Mouse (Mus musculus) cerebellum, postnatal 10 days (tissue): ENCODE data around the gene Gpld1.
A peak's percentile ranks its signal among the peaks of the same experiment; 100 is the strongest.

Experiments
- DNase-seq, 2 experiments: peaks; one replicate each; pipeline ENCODE4 v3.0.0; 2021; ENCODE audit warnings: mixed read lengths in 2 of 2

Gpld1 gene

GRCm38 (mm10) chr13:24942512-24943282 is at the start of gene Gpld1:
Gene Gpld1 (plus strand): TSS chr13:24943152.
- peak in 1 of 2 experiments; percentile 16 for DNase-seq

DNA sequence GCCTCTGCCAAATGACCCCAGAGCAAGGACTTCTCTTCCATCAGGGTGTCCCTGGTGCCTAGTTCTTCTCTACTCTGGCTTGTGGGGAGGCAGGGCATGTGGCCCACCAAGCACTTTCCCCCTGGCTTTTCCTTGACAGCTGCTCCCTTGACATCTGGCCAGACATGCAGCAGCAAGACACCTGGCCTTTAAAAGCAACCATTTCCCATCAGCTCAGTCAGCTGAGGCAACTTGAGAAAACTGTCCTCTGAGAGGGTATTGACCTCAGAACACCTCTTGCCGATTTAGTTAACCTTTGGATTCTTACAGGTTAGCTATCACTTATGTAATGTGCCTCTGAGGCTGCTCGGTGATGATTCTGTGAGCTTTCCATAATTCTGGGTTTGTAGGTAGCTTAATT is 49.1 kb upstream of the Gpld1 start:
- no peak for DNase-seq

DNA sequence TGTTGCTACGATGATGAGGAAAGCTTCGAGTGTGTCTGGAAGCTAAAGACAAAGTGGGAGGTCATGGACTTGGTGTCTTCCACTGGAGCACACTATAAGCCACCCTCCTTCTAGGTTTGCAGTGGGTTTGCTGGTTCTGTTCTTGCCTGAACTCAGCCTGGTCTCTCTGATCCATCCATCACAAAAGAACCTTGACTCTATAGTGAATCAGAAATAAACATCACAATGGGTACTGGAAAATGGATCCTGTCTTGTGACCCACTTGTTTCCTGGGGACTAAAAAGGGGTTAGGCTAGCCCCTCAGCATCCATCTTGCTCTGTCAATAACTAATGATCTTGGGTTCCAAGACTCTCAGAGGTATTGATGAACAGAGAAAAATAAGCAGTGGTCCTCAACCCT is 41.0 kb upstream of the Gpld1 start:
- no peak for DNase-seq

DNA sequence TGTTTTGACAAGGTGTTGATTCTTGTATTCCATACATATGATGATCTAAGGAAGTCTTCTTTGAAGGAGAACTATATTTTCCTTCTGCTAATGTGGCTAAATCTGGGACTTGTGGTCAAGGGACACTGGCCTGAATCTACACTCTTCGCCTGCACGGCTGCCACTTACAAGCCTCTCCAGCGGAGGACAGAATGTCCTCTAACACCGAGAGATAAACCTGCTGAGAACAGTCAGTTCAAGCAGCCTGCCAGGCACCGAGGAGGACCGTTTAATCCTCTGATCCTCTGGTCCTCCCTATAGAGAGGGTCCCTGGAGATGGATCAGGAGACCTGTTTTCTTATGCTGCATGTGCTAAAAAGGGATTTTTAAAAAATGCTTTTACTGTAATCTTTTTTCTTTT is 39.5 kb upstream of the Gpld1 start:
- DNase-seq = no peak

GRCm38 (mm10) chr13:24905422-24905821 is 37.5 kb upstream of the Gpld1 start:
- DNase-seq = no peak

- no peak for DNase-seq
These were observed 36.0 kb upstream of the Gpld1 start for GRCm38 (mm10) chr13:24906831-24907570.

DNA sequence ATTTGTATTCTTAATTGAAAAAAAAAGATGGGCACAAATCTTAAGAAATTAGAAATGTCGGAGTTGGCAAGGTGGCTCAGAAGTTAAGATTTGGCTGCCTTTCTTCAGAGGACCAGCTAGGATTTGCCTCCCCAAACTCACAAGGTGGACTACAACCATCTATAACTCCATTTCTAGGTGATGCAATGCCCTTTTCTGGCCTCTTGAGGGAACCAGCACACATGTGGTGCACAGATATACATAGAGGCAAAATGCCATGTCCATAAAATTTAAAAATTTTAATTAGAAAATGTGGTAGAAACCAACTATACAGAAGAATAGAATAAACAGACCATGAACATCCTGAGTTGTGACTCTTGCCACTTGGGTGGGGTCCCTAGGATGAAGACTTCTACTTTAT is 33.8 kb upstream of the Gpld1 start:
- DNase-seq = no peak

DNA sequence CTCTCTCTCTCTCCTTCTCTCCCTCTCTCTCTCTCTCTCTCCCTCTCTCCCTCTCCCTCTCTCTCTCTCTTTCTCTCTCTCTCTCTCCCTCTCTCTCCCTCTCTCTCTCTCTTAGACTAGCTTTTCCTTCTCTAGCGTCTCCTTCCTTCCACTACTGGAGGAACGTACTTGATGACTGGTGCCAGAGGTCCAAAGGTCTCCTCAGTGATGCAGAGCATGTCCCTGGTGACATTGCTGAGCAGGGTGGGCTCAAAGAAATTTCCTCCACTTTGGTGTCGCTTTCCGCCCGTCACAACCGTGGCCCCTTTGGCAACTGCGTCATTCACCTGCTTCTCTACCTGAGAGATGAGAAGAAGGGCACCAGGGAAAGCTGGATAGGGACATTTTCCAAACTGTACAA is 29.4 kb upstream of the Gpld1 start:
- no peak for DNase-seq

- no peak for DNase-seq
These were observed 28.0 kb upstream of the Gpld1 start for GRCm38 (mm10) chr13:24914915-24915314.

DNA sequence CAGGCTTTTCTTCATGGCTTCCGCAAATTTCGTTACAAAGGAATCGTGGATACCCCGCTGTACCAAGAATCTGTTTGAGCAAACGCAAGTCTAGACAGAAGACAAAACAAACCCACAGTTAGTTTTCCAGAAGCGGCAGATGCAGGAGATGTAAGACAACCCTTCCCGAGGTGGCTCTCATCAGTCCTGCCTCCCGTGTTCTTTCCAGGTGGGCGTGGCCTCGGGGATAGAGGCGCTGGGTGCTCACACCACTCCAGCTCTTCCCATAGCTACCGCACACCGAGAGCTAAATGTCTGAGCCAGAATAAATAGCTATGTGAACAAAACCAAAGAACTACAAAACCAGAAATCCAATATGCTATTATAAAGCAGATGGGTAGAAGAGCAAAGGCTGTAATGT is 27.1 kb upstream of the Gpld1 start:
- no peak for DNase-seq

- DNase-seq = peak; percentile 75 to 81
These were observed 22.5 kb upstream of the Gpld1 start for GRCm38 (mm10) chr13:24920333-24920977.

GRCm38 (mm10) chr13:24921281-24921680 is 21.7 kb upstream of the Gpld1 start:
- no peak for DNase-seq

GRCm38 (mm10) chr13:24923991-24924390 is 19.0 kb upstream of the Gpld1 start:
- no peak for DNase-seq

DNA sequence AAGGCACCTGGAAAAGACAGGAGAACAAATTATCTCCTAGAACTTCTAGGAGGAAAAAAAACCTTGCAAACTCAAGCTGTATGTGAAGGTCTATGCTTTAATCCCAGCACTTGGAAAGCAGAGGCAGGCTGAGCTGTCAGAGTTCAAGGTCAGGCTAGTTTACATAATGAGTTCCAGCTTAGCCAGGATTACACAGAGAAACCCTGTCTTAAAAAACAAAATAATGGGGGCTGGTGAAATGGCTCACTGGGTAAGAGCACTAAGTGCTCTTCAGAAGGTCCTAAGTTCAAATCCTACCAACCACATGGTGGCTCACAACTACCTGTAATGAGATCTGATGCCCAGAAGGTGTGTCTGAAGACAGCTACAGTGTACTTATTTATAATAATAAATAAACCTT is 12.4 kb upstream of the Gpld1 start:
- DNase-seq = no peak

DNA sequence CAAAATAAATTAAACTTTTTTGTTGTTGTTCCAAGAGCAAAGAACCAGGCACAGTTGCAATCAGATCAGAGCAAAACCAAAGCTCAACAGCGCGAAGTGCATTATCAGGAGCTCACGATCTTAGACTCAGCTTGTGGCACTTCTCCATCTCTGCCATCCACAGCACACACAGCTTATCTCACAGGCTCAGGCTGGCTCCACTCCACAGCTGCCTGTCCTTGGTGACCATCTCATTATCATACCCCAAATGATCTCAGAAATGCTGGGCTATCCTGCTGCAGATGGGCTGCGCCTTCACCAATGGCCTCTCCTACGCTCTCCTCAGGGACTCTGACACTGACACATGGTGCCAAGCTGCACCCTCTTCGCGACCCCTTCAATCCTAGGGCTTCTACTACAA is 9.8 kb upstream of the Gpld1 start:
- no peak for DNase-seq

DNA sequence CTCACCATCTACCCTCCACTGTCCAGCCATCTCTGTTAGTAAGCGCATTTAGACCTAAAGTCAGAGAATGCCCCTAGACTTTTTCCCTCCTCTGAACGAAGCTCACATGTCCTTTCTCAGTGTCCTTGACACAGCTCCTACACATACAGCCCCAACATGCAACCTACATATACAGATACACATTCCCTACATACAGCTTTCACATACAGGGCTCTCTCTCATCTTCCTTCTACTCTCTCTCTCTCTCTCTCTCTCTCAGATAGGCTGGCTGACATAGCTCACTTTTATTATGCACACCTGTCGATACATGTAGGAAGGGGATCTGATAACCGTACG is 6.2 kb upstream of the Gpld1 start:
- DNase-seq = no peak

DNA sequence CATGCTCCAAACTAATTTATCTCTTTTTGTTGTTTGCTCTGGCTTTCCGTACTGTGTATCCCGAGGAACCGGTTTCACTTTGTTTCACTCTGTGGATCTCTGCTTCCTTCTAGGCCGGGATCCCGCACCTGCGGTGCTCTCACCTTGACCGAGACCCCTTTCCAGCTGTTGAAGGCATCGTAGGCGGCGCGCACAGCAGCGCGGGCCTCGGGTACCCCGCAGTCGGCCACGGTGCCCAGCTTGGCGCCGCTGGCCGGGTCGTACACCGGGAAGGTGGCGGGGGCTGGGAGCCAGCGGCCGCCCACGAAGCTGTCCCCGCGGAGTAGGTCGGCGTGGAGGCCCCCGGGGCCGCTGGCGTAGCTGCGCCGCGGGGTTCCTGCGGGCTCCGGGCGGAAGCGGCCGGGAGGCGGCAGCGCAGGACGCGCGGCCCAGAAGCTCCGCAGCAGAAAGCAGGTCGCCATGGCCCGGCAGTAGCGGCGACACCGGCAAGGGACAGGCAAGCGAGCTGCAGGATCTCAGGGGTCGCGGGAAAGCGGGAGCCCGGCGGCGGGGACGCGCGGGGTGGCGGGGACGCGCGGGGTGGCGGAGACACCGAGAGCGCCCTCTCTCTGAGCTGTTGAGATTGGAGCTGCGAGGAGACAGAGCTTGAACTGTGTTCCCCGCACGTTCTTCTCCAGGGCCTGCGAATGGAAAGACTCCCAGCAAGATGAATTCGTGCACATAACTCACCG is 5.7 kb upstream of the Gpld1 start, which contains the start of gene Aldh5a1:
TSS of gene Aldh5a1 (minus strand) at position 554 of the 731 bp plus-strand sequence.
- DNase-seq = peak; percentile 93

GRCm38 (mm10) chr13:24937839-24938166 is 5.1 kb upstream of the Gpld1 start:
- DNase-seq = no peak

DNA sequence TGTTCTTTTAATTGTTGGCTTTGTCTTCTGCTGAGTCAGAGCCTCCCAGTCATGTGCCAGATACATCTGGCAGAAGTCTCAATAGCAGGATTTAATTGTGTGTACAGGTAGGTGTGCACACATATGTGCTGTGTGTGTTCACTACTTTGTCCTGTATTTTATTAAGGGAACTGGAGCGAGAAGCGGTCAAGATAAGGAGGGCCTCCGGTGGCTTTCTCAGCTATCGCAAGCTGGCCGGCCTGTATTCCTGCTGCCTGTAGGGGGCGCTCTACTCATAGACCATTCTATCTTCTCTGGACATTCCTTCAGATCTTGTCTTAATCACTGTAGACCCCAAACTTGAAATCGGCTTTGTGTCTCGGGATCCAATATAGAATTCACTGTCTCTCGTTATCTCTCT is 4.3 kb upstream of the Gpld1 start:
- DNase-seq = peak; percentile 90 to 93

DNA sequence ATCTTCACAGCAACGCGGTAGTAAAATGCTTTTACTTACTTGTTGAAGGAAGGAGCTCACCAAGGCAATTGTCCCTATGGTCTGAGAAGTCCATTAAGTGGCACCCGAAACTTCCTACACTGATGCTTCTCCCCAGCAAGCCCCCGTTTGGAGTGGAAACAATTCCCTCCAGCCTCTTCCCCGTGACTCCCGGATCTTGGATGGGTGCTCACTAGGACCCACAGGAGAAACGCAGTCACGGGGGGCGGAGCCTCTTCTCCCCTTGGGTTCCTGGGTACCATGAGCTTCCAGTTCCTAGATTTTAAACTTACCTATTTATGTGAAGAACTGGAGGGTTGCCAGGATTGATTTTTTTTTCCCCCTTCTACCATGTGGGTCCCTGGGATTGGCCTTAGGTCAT is 3.5 kb upstream of the Gpld1 start:
- DNase-seq = peak in 1 of 2 experiments; percentile 10

DNA sequence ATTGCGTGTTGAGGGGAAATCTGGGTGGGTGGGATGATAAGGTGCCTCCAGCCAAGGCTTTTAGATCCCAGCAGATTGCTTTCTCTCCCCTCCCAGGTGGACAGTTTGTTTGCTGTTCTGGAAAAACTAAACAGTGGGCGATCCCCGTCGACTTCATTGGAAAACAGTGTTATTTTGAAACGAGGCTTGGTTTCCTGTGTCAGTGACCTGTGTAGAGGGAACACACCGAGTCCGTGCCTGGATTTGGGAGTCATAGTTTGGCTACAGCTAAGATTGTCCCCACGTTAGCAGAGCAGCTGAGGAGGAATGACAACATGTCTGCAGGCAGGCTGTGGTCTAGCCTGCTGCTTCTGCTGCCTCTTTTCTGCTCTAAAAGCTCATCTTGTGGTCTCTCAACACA is 351 bp downstream of the Gpld1 start:
- DNase-seq = no peak

DNA sequence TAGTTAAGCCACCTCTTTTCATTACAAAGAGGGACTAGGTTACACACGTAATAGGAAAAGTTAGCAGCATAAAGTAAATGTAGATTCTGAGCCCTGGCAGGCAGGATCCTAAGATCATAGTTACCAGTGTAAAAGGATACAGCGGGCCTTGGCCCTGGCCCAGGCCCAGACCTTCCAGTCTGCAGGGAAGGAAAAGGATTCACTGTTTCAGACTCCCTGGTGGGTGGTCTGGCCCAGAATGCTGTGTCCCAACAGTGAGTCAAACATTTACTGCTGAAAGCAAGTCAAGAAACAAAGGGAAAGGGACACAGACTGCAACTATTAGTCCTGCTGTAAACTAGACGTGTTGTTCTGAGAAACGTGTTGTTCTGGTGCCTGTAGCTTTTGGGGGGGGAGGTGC is 2.6 kb downstream of the Gpld1 start:
- DNase-seq = peak; percentile 39 to 65

GRCm38 (mm10) chr13:24947158-24947557 is 4.2 kb downstream of the Gpld1 start:
- DNase-seq = no peak
